Mouse (Mus musculus): ENCODE results near the gene Derl3.

Gene Derl3

DNA sequence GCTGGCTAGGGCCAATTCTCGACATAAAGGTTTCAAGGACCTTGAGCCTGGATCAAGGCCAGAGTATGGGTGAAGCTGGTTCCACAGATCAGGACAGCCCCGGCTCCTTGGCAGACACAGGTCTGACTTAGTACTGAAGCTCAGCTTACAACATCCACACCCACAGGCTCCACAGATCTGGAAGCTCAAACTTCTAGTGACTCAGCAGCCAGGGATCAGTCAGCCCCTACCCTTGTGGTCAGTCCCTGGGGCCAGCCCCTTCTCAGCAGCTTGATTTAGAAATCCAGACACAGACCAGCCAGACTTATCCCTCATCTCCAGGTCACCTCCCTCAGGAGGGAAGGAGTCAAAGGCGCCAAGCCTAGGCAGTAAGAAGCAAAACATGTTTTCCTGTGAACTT lies 5.6 kb downstream of the Derl3 start:
- in situ Hi-C loops (cut with MboI; ENCODE audit: unreplicated experiment in 2 of 2), result no loop called here

- in situ Hi-C loops (cut with MboI; ENCODE audit: unreplicated experiment in 2 of 2), result no loop called here
These were observed 11.2 kb downstream of the Derl3 start for GRCm38 (mm10) chr10:75904391-75904790.

DNA sequence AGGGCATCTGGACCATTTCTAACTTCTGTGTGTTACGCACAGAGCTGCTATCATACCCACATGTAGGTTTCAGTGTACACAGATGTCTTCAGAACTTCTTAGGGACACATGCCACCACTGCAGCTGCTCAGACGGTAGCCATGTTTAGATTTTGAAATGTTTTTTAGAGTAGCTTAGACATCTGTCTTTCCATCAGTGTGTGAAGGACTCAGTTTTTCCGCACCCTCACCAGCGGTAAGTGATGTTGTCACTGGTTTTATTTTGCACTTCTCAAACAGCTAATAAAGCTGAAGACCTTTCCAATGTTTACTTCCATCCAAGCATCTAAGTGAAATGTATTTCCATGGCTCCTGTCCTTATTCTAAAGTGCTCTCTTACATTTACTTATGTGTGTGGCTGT lies 13.7 kb downstream of the Derl3 start:
- in situ Hi-C loops (cut with MboI; ENCODE audit: unreplicated experiment in 2 of 2), result no loop called here

GRCm38 (mm10) chr10:75910698-75911097 lies 17.5 kb downstream of the Derl3 start:
- in situ Hi-C loops (cut with MboI; ENCODE audit: unreplicated experiment in 2 of 2), result no loop called here

DNA sequence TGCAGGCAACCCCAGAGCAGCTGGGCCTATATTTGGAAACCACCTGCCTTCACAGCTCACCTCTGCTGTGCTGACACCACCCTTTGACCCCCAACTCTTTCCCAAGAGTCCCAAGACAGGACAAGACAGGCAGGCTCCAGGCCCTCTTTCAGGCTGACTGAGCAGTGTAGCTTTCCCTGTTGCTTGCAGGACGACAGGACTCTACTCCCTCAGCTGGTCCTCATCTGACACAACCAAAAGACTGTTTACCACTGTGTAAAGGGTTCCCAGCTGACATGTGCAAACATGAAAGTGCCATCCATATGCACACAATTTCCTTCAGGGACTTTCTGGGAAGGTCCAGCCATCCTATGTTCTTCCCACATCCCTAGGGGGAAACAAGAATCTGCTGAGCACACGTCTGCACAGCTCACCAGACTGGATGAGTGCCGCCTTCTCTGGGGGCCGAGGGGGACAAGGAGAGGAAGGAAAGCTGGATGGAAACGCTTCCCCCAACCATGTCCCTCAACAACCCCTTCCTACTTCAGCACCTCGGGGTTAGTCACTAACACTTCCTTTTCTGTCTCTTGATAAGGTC lies 19.9 kb downstream of the Derl3 start:
- in situ Hi-C loops (cut with MboI; ENCODE audit: unreplicated experiment in 2 of 2), result no loop called here

- in situ Hi-C loops (cut with MboI; ENCODE audit: unreplicated experiment in 2 of 2), result no loop called here
These were observed 22.3 kb downstream of the Derl3 start for GRCm38 (mm10) chr10:75915557-75915956.

DNA sequence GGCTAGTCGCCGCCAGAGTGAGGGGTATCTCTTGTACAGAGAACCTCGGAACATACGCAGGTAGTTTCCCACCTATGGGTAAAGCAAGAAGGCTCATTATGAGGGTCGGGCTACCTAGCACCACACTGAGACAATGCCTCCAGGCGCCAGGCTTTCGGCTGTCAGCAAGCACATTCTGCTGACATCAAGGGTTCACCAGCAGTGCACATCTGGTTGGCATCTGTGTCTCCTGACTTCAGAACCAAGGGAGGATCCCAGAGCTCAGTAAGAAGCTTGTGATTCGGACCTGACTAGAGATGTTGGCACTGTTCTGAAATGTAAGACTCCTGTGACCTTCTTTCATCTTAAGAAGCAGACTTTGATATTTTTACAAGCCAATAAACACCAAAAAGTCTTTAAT lies 23.6 kb downstream of the Derl3 start:
- in situ Hi-C loops (cut with MboI; ENCODE audit: unreplicated experiment in 2 of 2), result no loop called here

DNA sequence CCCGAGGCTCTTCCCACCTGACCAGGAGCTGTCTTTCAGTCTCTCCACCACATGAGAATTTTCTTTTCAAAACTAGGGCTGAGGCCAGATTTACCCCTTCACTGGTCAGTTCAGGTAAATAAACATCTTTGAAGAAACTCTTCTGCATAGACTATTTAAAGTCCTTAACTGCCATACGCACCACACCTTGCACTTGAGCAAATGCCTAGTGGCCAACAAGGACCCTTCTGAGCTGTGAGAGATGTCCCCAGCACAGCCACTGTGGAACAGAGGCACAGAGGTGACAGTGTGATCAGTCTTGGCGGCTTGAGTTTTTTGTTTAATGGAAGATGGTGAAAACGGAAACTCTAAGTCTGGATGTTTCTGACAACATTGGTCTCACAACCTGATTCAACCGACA lies 25.8 kb downstream of the Derl3 start:
- in situ Hi-C loops (cut with MboI; ENCODE audit: unreplicated experiment in 2 of 2), result no loop called here

DNA sequence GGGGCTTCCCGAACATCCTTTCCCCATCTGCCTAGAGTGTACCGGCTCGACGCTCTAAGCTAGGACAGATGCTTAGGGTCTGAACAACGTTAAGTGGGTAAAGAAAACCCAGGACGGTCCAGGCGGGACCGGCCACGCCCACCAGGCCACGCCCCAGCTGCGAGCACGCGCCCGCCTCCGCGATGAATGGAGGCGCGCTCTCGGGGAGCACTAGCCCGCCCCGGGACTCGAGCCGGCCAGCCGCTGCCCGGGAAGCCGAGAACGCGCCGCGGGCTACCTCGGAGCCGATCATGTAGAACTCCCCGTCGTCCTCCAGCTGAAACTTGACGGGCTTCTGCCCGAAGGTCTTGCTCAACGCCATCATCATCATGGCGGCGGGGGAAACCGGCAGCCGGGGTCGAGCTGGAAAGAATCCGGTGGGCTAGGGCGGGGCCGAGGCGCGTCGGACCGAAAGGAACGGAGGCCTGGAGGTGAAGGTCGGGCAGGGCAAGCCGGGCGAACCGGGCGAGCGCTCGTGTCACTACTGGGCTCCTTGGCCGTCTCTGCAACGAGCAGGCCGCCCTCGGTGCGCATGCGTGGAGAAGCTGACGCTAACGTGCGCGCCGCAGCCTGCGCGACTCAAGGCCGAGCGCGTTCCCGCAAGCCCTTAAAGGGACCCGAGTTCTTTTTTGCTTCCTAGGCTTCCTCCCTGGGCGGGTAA lies 28.0 kb downstream of the Derl3 start, which contains the start of gene Smarcb1:
TSS of gene Smarcb1 (minus strand) at position 592 of the 700 bp plus-strand sequence.
- in situ Hi-C loops (cut with MboI; ENCODE audit: unreplicated experiment in 2 of 2), result no loop called here

- in situ Hi-C loops (cut with MboI; ENCODE audit: unreplicated experiment in 2 of 2), result no loop called here
These were observed 28.7 kb downstream of the Derl3 start for GRCm38 (mm10) chr10:75921726-75922560.

- in situ Hi-C loops (cut with MboI; ENCODE audit: unreplicated experiment in 2 of 2), result no loop called here
These were observed 31.1 kb downstream of the Derl3 start for GRCm38 (mm10) chr10:75924324-75924723.

- in situ Hi-C loops (cut with MboI; ENCODE audit: unreplicated experiment in 2 of 2), result no loop called here
These were observed 33.2 kb downstream of the Derl3 start for GRCm38 (mm10) chr10:75926396-75926795.

- in situ Hi-C loops (cut with MboI; ENCODE audit: unreplicated experiment in 2 of 2), result no loop called here
These were observed 37.1 kb downstream of the Derl3 start for GRCm38 (mm10) chr10:75930304-75930703.

DNA sequence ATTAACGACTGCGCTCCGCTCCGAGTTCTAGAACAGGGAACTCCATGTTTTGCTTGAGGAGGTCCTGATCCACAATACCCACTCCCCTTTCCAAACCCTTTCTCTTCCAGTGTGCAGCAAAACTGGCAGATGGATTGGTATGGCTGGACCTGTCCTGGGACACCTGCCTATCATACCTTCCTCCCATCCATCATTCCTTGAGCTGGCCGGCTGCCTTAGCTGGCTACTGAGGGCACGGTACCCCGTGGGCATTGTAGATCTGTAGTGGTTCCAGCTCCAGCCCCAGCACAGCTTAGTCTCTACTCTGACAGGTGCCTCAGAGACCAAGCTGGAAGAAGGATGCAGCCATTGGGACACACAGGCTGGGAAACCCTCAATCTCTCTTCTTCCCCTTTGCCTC lies 38.1 kb downstream of the Derl3 start:
- in situ Hi-C loops (cut with MboI; ENCODE audit: unreplicated experiment in 2 of 2), result no loop called here

GRCm38 (mm10) chr10:75932081-75932678 lies 39.0 kb downstream of the Derl3 start:
- in situ Hi-C loops (cut with MboI; ENCODE audit: unreplicated experiment in 2 of 2), result no loop called here

DNA sequence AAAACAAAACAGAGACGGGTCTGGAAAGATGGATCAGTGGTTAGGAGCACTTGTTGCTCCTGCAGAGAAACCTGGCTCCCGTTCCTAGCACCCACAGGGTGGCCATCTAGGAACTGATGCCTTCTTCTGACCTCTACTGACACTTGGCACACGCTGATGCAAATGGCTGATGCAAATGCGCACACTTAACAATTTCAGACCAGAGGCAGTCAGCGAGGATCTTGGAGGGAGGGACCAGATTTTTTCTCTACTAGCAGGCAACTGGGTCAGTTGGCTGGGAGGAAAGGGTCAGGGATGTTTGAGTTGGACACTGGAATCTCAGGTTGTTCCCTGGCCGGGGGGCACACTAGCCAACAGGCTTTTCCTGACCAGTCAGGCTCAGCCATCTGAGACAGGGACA lies 39.7 kb downstream of the Derl3 start, which contains the start of gene Chchd10:
TSS of gene Chchd10 (plus strand) at position 240 of the 400 bp plus-strand sequence.
- in situ Hi-C loops (cut with MboI; ENCODE audit: unreplicated experiment in 2 of 2), result no loop called here

GRCm38 (mm10) chr10:75934991-75935390 lies 41.8 kb downstream of the Derl3 start:
- in situ Hi-C loops (cut with MboI; ENCODE audit: unreplicated experiment in 2 of 2), result no loop called here

GRCm38 (mm10) chr10:75935680-75936541 lies 42.7 kb downstream of the Derl3 start, which contains the start of gene Mmp11:
TSS of gene Mmp11 (minus strand) at chr10:75936496.
- in situ Hi-C loops (cut with MboI; ENCODE audit: unreplicated experiment in 2 of 2), result no loop called here

GRCm38 (mm10) chr10:75936909-75937667 lies 43.9 kb downstream of the Derl3 start:
- in situ Hi-C loops (cut with MboI; ENCODE audit: unreplicated experiment in 2 of 2), result no loop called here

All from v-Abl transformed pro-B cells (cell line).